Mouse (Mus musculus) olfactory bulb, adult 2 months (tissue): ENCODE results near the gene Trmt2a. TPM values are rescaled to one million over a fixed set of nuclear protein-coding genes. Genes with fewer than 3 reads are reported as not detected.
A peak's percentile ranks its signal among the peaks of the same experiment; 100 is the strongest.

Experiments
- H3K27ac ChIP-seq: fragments of 200-500 bp; 2 replicates; pipeline ENCODE4 v1.5.1; 2012; ENCODE audit warnings: low read depth, low read length; ENCODE audit not compliant: insufficient read depth
- H3K4me1 ChIP-seq: fragments of 200-500 bp; 2 replicates; pipeline ENCODE4 v1.6.1; 2012; ENCODE audit warnings: low read length; ENCODE audit not compliant: control insufficient read depth, insufficient read depth
- H3K4me3 ChIP-seq: fragments of 200-500 bp; 2 replicates; pipeline ENCODE4 v1.5.1; 2012; ENCODE audit warnings: mild to moderate bottlenecking, low read depth, low read length, moderate library complexity; ENCODE audit not compliant: insufficient read depth
- CTCF ChIP-seq: fragments of 200-500 bp; IDR thresholded peaks from 2 replicates; pipeline ENCODE4 v1.5.1; 2012; ENCODE audit warnings: low read depth, mild to moderate bottlenecking, low read length, moderate library complexity; ENCODE audit not compliant: insufficient read depth
- POLR2A ChIP-seq: fragments of 200-500 bp; IDR thresholded peaks from 2 replicates; pipeline ENCODE4 v1.6.1; 2012; ENCODE audit warnings: mild to moderate bottlenecking, low read depth, low read length, moderate library complexity; ENCODE audit not compliant: insufficient read depth
- WGBS: fragments of 180-500 bp; shearing (Covaris S2); methylation state at CpG from one replicate; pipeline ENCODE4 v1.1.7; 2018; 5-methylcytosine and 5-hydroxymethylcytosine counted together
- polyA plus RNA-seq: library from polyadenylated mRNA; stranded (reverse); fragments of >200 nt; gene quantifications from 2 replicates; pipeline ENCODE4 v1.2.4, GENCODE M21; 2012; ENCODE audit warnings: low replicate concordance; ENCODE audit not compliant: missing spikeins, insufficient read depth, insufficient read length

Gene Trmt2a
- not detected in 2 replicates for polyA plus RNA-seq

DNA sequence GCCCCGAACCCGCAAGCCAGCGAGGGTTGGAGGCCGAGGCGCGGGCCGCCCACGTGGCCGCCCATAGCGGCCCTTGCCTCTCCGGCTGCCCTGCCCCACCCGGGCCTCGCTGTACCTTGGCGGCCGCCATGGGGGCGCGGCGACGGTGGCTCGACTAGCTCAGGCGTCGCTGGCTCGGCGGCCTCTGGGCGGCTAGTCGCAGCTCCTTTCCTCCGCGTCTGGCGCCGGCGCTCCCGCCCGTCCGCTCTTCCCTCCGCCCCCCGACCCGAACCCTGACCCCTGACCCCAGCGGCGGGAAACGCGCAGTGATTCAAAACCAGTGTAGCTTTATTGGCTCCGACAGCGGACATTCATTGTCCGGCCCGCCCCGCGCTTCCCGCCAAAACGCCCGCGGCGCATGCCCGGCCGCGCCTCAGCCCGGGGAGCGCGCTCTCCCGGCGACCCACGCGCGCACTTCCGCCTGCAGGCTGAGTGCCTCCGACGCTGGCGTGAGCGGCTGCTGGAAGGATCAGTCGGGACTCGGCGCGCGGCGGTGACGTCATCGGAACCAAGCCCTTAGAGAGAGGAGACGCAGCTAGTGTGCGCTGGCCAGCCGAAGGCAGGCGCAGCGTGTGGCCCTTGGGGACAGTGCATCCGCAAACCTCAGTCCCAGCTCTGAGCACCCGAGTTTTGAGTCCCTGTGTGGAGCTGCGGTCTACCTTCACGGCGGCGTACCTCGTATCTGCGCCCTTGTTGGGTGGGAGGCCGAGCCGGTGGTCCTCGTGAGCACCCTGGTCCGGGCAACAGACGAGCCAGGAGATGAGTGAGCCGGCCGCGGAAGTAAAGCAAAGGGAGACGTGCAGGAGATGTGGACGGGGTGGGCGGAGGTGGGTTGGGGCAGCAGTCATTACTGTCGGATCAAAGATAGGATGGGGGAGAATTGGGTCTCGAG is at the start of gene Trmt2a, which contains the start of gene Ranbp1:
Gene Trmt2a, plus strand, starts transcription at position 247 of the 931 bp plus-strand sequence.
Gene Ranbp1, minus strand, starts transcription at position 300 of the 931 bp plus-strand sequence.
- TF ChIP-seq POLR2A (peak; percentile 69; the same call in 1 of the 2 replicates), CTCF (no peak)
- H3K27ac ChIP-seq = peak within 1 kb of the TSS; percentile 86
- H3K4me1 ChIP-seq = peaks cover 18% of the 10 kb centered on the region
- H3K4me3 ChIP-seq = peak within 1 kb of the TSS; percentile 77
- WGBS = under 1% methylated on average over 102 of the region's 102 CpGs

- 98% methylated on average over 2 of the region's 2 CpGs for WGBS
- H3K4me1 ChIP-seq = peaks cover 43% of the 10 kb centered on the region
- TF ChIP-seq CTCF = no peak
- TF ChIP-seq POLR2A = no peak
- H3K27ac ChIP-seq = no peak overlapping the region
- H3K4me3 ChIP-seq = no peak overlapping the region
Observed at GRCm38 (mm10) chr16:18200062-18200461, 48.4 kb upstream of the Trmt2a start.

- 63% methylated on average over 1 of the region's 1 CpGs for WGBS
- peaks cover 33% of the 10 kb centered on the region for H3K4me1 ChIP-seq
- TF ChIP-seq POLR2A (no peak), CTCF (no peak)
- no peak overlapping the region for H3K4me3 ChIP-seq
- no peak overlapping the region for H3K27ac ChIP-seq
Observed at GRCm38 (mm10) chr16:18201620-18202019, 46.9 kb upstream of the Trmt2a start.

DNA sequence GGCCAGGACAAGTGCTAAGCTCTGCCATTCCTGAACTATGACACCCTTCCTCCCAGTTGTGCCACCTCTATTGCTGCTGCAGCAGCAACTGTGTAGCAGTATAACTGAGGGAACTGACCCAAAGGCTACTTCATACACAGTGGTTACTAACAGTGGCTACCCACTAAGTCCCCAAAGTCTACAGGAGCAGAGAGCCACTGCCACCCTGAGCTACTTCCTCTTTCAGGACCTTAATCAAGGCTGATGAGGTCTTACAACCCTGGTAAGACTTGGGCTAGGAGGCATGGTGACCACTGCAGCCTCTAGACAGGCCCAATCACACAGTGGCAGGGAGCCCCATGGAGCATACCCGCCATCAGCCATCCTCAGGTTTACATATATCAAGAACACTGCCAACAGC is 46.4 kb upstream of the Trmt2a start:
- Histone ChIP-seq H3K4me1 (peaks cover 32% of the 10 kb centered on the region), H3K4me3 (no peak overlapping the region), H3K27ac (no peak overlapping the region)
- TF ChIP-seq POLR2A (no peak), CTCF (no peak)
- WGBS = 100% methylated on average over 1 of the region's 1 CpGs

DNA sequence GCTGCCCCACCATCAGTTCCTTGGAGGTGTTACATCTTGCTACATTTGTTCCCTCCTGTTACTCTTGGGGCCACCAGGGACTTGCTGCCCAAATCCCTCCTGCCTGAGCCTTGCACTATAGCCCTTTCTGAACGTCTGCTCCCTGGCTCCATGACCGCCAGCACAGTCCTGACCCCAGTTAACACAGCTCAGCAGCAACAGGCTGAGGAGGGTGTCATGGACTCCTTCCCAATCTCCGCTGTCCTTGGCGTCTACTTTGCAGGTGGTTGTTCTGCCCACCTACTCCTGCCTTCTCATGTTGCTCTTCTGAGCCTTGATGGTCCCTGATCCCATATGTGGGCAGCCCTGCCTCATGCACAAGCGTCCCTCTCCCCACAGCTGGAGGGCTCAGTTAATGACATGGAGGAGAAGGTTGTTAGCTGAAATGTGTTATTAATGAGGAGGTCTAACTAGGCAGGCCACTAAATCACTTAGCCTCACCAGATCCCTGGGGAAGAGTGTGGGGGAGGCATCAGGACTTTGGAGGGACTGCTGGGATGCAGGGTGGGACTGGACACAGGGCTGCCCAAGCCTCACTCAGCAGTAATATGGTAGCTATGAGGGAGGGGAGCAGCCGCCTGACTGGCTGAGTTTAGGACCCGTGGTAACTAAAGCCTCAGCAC is 44.9 kb upstream of the Trmt2a start:
- WGBS = 58% methylated on average over 7 of the region's 7 CpGs
- no peak for TF ChIP-seq POLR2A
- TF ChIP-seq CTCF = no peak
- Histone ChIP-seq H3K27ac (no peak overlapping the region), H3K4me3 (no peak overlapping the region), H3K4me1 (peaks cover 19% of the 10 kb centered on the region)

- peaks cover 28% of the 10 kb centered on the region for H3K4me1 ChIP-seq
- TF ChIP-seq CTCF = peak; percentile 34; the same call in 1 of the 2 replicates
- TF ChIP-seq POLR2A = no peak
- no peak overlapping the region for H3K4me3 ChIP-seq
- 25% methylated on average over 8 of the region's 8 CpGs for WGBS
- H3K27ac ChIP-seq = no peak overlapping the region
Observed at GRCm38 (mm10) chr16:18210701-18211416, 37.6 kb upstream of the Trmt2a start.

DNA sequence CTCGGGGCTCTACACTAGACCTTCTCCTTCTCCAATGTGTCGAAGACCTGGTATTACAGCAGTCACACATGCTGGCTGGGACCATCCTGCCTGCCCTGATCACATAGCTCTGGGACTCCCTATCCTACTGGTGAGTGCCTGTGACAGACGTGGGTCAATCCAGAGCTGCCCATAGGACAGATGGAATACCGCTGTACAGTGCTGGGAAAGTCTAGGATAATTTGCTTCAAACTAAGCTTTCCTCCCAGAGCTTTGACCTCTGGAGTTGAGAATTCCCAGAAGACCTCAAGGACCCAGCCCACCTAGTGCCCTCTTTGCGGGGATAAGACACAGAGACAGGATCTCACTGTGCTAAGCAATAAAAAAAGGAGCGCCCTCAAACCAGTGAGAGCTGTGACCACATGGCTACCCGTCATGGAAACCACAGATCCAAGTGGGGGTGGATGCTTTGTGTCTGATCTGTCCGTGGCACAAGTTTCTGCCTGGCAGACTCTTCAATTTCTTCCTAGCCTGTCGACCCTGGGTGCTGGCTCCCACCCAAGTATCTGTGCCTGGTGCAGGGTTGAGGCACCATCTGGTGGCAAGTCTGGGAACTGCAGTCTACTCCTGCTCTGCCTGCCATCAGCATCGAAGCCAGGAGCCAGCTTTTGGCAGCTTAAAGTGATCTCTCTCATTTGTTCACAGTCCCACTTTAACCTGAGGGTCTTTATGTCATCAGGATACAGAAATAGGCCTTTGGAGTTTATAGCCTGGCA is 36.9 kb upstream of the Trmt2a start:
- WGBS = 43% methylated on average over 10 of the region's 10 CpGs
- no peak overlapping the region for H3K4me3 ChIP-seq

DNA sequence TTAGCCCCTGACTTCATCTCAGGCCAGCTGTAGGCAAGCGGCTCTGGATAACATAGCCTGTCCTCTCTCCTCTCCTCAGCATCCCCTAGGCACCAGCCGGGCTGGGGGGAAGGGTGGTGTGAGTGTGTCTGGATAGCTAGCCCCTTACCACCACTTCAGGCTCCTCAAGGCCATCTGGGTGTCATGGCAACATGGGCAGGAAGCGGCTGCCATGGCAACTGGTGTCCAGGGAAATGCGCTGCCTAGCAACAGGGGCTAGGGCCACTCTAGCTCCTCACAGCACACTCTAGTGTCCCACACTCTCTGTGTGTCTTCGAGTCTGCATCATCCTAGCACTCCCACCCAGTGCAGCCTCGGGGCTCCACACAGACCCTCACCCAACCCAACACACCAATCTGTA is 34.8 kb upstream of the Trmt2a start:
- TF ChIP-seq CTCF = no peak
- no peak overlapping the region; the same call in 1 of the 2 replicates for H3K4me3 ChIP-seq
- peak overlapping the region; percentile 26; the same call in 1 of the 2 replicates for H3K27ac ChIP-seq
- peaks cover 34% of the 10 kb centered on the region for H3K4me1 ChIP-seq
- WGBS = 27% methylated on average over 6 of the region's 6 CpGs

More for the DNA sequence above, 36.9 kb upstream of the Trmt2a start:
- TF ChIP-seq CTCF (peak; percentile 96), POLR2A (no peak)
- H3K4me1 ChIP-seq = peaks cover 31% of the 10 kb centered on the region
- H3K27ac ChIP-seq = no peak overlapping the region
